Mouse (Mus musculus) kidney, embryonic 16.5 days (tissue): Measurements from ENCODE around the gene Pdzrn4. TPM values are rescaled to one million over a fixed set of nuclear protein-coding genes. Genes with fewer than 3 reads are reported as not detected.
A peak's percentile ranks its signal among the peaks of the same experiment; 100 is the strongest.

ENCODE experiments used
- ATAC-seq: fragments of 200-750 bp; cut with Nextera tagmentation; 2 replicates; pipeline ENCODE4 v1.8.0; 2017; ENCODE audit warnings: moderate TSS enrichment; ENCODE audit not compliant: low FRiP score, low TSS enrichment
- H3K27ac ChIP-seq: fragments of 300-500 bp; sonication (generic); 2 replicates; pipeline ENCODE4 v1.5.1; 2014; ENCODE audit warnings: low read length
- H3K27me3 ChIP-seq: fragments of 300-500 bp; sonication (generic); 2 replicates; pipeline ENCODE4 v1.6.1; 2014; ENCODE audit warnings: low read length, control low read depth, mixed read lengths; ENCODE audit not compliant: insufficient read depth
- H3K36me3 ChIP-seq: fragments of 300-500 bp; sonication (generic); 2 replicates; pipeline ENCODE4 v1.6.1; 2014; ENCODE audit warnings: low read length, control low read depth, mixed read lengths; ENCODE audit not compliant: insufficient read depth
- H3K4me1 ChIP-seq: fragments of 300-500 bp; sonication (generic); 2 replicates; pipeline ENCODE4 v1.6.1; 2014; ENCODE audit warnings: low read length, control low read depth, mixed read lengths; ENCODE audit not compliant: insufficient read depth
- H3K4me2 ChIP-seq: fragments of 300-500 bp; sonication (generic); replicated peaks from 2 replicates; pipeline ENCODE4 v1.6.1; 2014; ENCODE audit warnings: low read depth, low read length
- H3K4me3 ChIP-seq: fragments of 300-500 bp; sonication (generic); 2 replicates; pipeline ENCODE4 v1.5.1; 2014; ENCODE audit warnings: mild to moderate bottlenecking, low read length
- H3K9ac ChIP-seq: fragments of 300-500 bp; sonication (generic); replicated peaks from 2 replicates; pipeline ENCODE4 v1.6.1; 2014; ENCODE audit warnings: low read length
- H3K9me3 ChIP-seq: fragments of 300-500 bp; sonication (generic); 2 replicates; pipeline ENCODE4 v1.6.1; 2016; ENCODE audit warnings: low read length, control low read depth
- WGBS: fragments of 180-500 bp; shearing (Covaris S2); extraction: QIAGEN DNeasy Blood & Tissue Kit; methylation state at CpG from one replicate; pipeline ENCODE4 v1.1.7; 2014; 5-methylcytosine and 5-hydroxymethylcytosine counted together
- polyA plus RNA-seq: library from polyadenylated mRNA; unstranded; fragments of >200 nt; fragmentation: Nextera tagmentation; extraction: Ambion mirVana; gene quantifications from 2 replicates; pipeline ENCODE4 v1.2.1, GENCODE M21; 2015

Pdzrn4 gene
- polyA plus RNA-seq, 1 experiment from 2014 or later = 3.1 TPM

DNA sequence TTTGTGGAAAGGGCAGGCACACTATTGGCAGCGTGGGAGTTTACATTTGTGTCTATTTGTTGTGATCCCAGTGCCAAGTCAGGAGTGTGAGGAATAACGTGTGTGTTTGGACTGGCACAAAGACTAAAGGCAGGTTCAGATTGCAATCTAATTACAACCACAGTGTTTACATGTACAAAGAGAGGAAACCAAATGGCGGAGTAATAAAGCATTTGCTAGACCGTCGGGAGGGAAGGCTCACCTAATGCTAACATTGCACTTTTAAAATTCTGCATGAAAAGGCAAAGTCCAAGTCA is 174.5 kb downstream of the Pdzrn4 start:
- H3K4me1 ChIP-seq = no peaks in the 10 kb centered on the region
- H3K4me3 ChIP-seq = no peak overlapping the region
- H3K9ac ChIP-seq = no peak overlapping the region
- no peak overlapping the region for H3K4me2 ChIP-seq
- H3K9me3 ChIP-seq = no peaks in the 10 kb centered on the region
- H3K27me3 ChIP-seq = no peaks in the 10 kb centered on the region; the same call in 1 of the 2 replicates
- no peak for ATAC-seq
- no peak overlapping the region for H3K27ac ChIP-seq
- WGBS = 36% methylated on average over 5 of the region's 5 CpGs
- no peaks in the 10 kb centered on the region for H3K36me3 ChIP-seq

DNA sequence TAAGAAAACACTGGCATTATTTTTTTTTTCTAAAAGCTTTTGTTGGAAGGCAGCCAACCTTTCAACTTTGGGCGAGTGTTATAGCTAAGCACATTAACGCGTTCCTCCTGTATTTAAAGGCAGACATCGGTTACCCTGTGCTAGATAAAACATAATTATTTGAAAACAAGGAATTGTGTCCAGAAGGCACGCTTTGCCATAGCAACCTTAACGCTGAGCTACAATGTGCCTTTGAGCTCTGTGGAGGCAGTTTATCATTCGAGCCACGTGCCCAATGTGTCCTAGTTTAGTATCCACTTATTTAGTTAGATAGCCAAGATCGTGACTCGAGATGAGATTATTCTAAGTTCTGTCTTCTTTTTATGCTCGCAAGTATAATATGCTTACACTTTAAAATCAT is 180.8 kb downstream of the Pdzrn4 start:
- H3K4me3 ChIP-seq = no peak overlapping the region
- WGBS = 51% methylated on average over 11 of the region's 11 CpGs
- H3K9ac ChIP-seq = no peak overlapping the region
- ATAC-seq = no peak
- H3K27ac ChIP-seq = no peak overlapping the region
- peaks cover 3% of the 10 kb centered on the region; the same call in 1 of the 2 replicates for H3K4me1 ChIP-seq
- no peak overlapping the region for H3K4me2 ChIP-seq
- H3K27me3 ChIP-seq = no peaks in the 10 kb centered on the region; the same call in 1 of the 2 replicates
- no peaks in the 10 kb centered on the region for H3K9me3 ChIP-seq
- H3K36me3 ChIP-seq = no peaks in the 10 kb centered on the region

GRCm38 (mm10) chr15:92580217-92580616 is 183.5 kb downstream of the Pdzrn4 start:
- no peak overlapping the region for H3K4me2 ChIP-seq
- no peaks in the 10 kb centered on the region for H3K36me3 ChIP-seq
- no peak overlapping the region for H3K9ac ChIP-seq
- H3K4me1 ChIP-seq = peaks cover 3% of the 10 kb centered on the region; the same call in 1 of the 2 replicates
- H3K27me3 ChIP-seq = no peaks in the 10 kb centered on the region
- no peak overlapping the region for H3K4me3 ChIP-seq
- H3K9me3 ChIP-seq = no peaks in the 10 kb centered on the region
- no peak overlapping the region for H3K27ac ChIP-seq
- 49% methylated on average over 3 of the region's 3 CpGs for WGBS
- no peak for ATAC-seq

GRCm38 (mm10) chr15:92580742-92581383 is 184.2 kb downstream of the Pdzrn4 start:
- Histone ChIP-seq H3K4me2 (no peak overlapping the region), H3K4me3 (no peak overlapping the region), H3K27ac (no peak overlapping the region), H3K36me3 (no peaks in the 10 kb centered on the region), H3K9me3 (no peaks in the 10 kb centered on the region), H3K27me3 (no peaks in the 10 kb centered on the region), H3K9ac (no peak overlapping the region), H3K4me1 (peaks cover 3% of the 10 kb centered on the region; the same call in 1 of the 2 replicates)
- no peak for ATAC-seq
- WGBS = 57% methylated on average over 9 of the region's 9 CpGs

DNA sequence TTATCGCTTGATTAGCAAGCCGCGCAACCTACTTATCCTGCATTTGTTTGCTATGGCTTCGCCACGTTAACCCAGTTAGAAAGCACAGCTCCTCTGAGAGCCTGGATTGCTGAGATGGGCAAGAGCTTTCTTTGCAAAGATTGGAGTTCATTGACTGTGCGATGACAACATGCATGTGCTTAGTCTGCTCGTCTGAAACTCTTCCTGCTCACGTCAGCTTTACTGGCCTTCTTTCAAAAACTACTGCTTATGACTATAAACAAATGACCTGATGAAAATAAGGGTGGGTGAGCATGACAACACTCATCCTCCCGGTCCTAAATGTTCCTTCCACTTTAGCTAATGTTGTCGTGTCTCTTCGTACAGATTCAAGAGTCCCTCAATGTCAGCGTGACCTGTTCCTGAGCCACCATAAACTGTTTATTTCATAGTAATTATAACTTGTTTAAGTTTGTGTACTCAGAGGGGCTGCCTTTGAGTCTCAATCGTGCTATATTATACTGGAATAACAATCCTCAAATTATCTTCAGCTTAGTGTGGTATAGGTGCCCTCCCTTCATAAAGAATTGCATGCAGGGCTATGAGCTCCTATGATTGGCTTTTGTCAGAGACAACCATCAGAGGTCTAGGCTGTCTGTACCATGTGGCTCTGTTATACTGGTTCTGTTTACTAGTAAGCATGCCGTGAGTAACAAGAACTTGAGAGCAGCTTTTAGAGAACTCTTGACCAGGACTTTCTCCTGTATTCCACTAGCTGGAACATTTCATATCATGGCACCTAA is 187.9 kb downstream of the Pdzrn4 start:
- no peak overlapping the region for H3K4me3 ChIP-seq
- H3K27me3 ChIP-seq = no peaks in the 10 kb centered on the region
- H3K4me2 ChIP-seq = no peak overlapping the region
- 82% methylated on average over 14 of the region's 14 CpGs for WGBS
- no peaks in the 10 kb centered on the region for H3K9me3 ChIP-seq
- H3K36me3 ChIP-seq = no peaks in the 10 kb centered on the region
- no peak overlapping the region for H3K9ac ChIP-seq
- no peak overlapping the region for H3K27ac ChIP-seq
- no peak for ATAC-seq
- H3K4me1 ChIP-seq = peaks cover 3% of the 10 kb centered on the region; the same call in 1 of the 2 replicates

DNA sequence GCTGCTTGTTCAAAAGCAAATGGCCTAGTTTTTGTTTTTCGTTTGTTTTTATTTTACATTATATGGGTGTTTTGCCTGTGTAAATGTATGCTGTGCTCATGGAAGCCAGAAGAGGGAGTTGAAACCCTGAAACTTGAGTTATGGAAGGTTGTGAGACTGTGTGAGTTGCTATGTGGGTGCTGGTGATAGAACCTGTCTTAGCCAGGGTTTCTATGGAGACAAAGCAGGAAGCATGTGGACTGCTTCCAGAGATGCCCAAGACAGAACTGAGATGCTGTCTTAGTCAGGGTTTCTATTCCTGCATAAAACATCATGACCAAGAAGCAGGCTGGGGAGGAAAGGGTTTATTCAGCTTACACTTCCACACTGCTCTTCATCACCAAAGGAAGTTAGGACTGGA is 190.8 kb downstream of the Pdzrn4 start:
- Histone ChIP-seq H3K4me2 (no peak overlapping the region), H3K9ac (no peak overlapping the region), H3K4me3 (no peak overlapping the region), H3K36me3 (no peaks in the 10 kb centered on the region), H3K27ac (no peak overlapping the region), H3K4me1 (no peaks in the 10 kb centered on the region), H3K9me3 (no peaks in the 10 kb centered on the region), H3K27me3 (no peaks in the 10 kb centered on the region)
- 81% methylated on average over 1 of the region's 1 CpGs for WGBS
- ATAC-seq = no peak

DNA sequence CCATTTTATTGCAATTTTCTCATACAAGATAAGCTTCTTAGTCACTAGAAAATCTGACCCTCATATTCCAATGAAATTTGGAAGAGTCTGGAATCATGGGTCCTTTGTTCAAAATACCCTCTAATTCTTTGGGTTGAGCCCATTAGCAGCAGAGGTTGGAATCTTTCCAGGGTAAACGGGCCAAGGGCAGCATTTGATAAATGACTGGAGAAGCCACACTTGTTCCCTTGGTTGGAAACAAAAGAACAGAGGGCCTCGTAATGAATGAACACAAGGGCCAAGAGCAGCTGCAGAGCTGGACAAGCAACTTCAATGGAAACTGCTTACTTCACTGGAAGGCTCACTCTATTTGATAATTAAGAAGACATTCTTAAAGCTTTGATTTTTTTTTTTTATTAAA is 198.0 kb downstream of the Pdzrn4 start:
- H3K36me3 ChIP-seq = no peaks in the 10 kb centered on the region
- WGBS = 19% methylated on average over 2 of the region's 2 CpGs
- H3K27ac ChIP-seq = no peak overlapping the region
- ATAC-seq = no peak
- H3K9me3 ChIP-seq = no peaks in the 10 kb centered on the region
- no peak overlapping the region for H3K4me3 ChIP-seq
- H3K9ac ChIP-seq = no peak overlapping the region
- H3K27me3 ChIP-seq = no peaks in the 10 kb centered on the region
- H3K4me1 ChIP-seq = peaks cover 7% of the 10 kb centered on the region
- no peak overlapping the region for H3K4me2 ChIP-seq

- WGBS = 2% methylated on average over 20 of the region's 20 CpGs
- H3K27me3 ChIP-seq = no peaks in the 10 kb centered on the region
- peak overlapping the region; percentile 50 for H3K9ac ChIP-seq
- H3K4me1 ChIP-seq = peaks cover 14% of the 10 kb centered on the region
- H3K4me2 ChIP-seq = peak overlapping the region; percentile 61
- H3K4me3 ChIP-seq = peak overlapping the region; percentile 44
- no peaks in the 10 kb centered on the region for H3K36me3 ChIP-seq
- ATAC-seq = no peak
- H3K27ac ChIP-seq = peak overlapping the region; percentile 29; the same call in 1 of the 2 replicates
- H3K9me3 ChIP-seq = no peaks in the 10 kb centered on the region
Measured at GRCm38 (mm10) chr15:92597011-92597780, 200.5 kb downstream of the Pdzrn4 start.

DNA sequence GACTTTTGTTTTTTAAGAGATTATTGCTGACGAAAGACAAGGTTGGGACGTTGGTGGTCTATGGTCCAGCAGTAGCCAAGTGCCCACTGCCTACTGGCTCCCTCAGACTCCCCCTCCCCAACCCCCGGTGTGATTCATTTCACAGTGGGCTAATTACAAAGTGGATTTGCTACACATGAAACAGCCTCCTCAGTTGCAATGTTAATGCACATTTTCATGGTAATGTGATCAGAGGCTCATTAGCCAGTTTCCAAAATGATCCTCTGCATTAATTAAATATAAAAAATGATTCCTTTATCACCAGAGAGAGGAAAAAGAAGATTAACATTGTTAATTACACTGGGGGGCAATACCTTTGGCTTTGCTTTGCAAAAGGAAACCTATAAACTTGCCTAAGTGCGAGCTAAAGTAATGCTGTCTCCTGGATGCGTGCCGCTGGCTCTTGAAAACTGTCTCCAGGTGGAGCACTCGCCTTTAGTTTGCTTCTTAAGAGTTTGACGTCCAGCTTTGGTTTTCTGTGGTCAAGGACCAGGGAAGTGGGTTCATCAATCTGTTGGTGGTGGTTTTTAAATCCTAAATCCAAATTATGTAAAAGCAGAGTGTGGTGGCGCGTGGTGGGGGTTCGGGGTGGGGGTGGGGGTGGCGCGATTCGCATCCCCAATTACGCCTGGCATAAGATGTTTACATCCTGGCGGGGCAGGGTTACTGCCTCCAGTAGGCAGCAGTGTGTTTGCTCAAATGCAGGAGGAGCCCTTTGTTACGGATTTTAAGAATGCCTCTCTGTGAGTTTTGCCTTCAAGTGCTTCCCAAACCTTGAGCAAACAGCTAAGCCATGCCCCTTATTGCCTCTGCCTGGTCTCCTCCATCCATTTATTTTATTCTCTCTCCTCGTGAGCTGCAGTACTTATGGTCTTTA is 202.0 kb downstream of the Pdzrn4 start:
- Histone ChIP-seq H3K27ac (no peak overlapping the region), H3K4me3 (peak overlapping the region; percentile 41), H3K27me3 (no peaks in the 10 kb centered on the region), H3K9ac (0 out of 2 replicates have a peak overlapping the region, but pooled peaks have one; percentile 32), H3K36me3 (no peaks in the 10 kb centered on the region), H3K9me3 (peaks cover 2% of the 10 kb centered on the region; the same call in 1 of the 2 replicates), H3K4me1 (peaks cover 14% of the 10 kb centered on the region), H3K4me2 (peak overlapping the region; percentile 59)
- WGBS = 2% methylated on average over 18 of the region's 18 CpGs
- ATAC-seq = peak; percentile 68
